Mouse (Mus musculus): Measurements from ENCODE around the gene Unc79.

The Unc79 gene

DNA sequence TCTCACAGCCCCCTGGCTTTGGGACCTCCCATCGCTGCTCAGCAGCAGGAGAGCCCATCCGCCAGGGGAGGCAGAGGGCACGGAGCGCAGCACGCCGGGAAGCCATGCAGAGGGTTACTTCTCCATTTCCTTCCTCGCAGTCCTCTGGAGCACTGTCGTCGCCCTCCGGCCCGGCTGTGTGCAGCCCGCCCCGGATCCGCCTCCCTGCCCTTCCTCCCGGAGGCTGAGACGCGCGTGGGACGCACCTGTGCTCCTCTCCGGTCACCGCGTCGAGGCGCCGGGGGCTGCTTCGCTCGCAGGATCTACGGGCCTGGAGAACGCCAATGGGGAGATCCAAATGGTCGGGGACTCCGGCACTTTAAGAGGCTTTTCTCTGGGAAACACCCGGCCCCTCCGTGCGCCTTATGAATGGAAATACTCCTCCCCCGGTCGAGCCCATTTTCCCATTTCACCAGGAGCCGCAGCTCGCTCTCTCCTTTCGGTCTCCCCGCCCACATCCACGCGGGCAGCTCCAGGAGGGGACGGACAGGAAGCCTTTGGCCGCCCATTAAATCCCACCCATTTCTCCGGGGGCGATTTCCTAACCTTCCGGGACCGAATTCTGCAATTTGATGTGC lies at the start of gene Unc79:
Gene Unc79 (plus strand): TSS at position 82 of the 617 bp plus-strand sequence.
- DNase-seq, result peak; percentile 29

GRCm38 (mm10) chr12:102899091-102899490 lies 49.6 kb upstream of the Unc79 start, which contains the start of gene Cox8c:
Gene Cox8c (plus strand): TSS chr12:102899316.
- DNase-seq, result no peak

DNA sequence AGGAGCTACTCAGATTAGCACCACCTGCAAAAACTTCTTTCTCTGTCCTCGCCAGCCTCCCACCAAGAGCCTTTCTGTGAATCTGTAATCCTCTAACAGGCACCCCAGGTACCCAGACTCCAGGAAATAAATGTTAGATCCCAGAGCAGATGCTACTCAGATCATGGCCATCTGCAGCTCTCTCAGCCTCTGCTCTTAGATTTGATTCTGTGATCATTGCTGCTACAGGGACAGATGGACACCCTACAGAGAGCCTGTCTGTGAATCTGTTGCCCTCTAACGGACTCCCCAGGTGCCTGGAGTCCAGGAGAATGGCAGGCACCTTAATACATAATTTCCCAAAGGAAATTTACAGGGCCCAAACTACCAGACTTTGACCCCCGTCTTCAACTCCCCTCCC lies 40.5 kb upstream of the Unc79 start:
- DNase-seq, result no peak

GRCm38 (mm10) chr12:102916073-102916472 lies 32.6 kb upstream of the Unc79 start:
- no peak for DNase-seq

DNA sequence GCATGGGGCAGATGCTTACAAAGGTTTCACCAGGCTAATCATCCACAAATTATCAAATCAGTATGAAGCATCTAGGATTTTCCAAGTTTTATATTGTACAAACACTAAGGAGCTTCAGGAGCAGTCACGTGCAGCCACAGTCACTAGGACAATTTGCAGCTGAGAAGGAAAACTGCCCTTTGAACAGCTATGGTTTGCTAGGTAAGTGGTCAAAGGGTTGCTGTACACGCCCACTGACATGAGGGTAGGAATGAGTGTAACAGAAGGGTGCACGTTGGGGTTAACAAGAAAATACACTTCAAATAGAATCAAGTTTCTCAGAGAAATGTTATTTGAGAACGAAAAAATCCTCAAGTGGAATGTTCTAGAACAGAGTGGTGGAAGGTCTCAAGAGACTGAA lies 18.9 kb upstream of the Unc79 start:
- DNase-seq, result no peak

GRCm38 (mm10) chr12:102930335-102930734 lies 18.3 kb upstream of the Unc79 start:
- no peak for DNase-seq

GRCm38 (mm10) chr12:102930789-102931188 lies 17.9 kb upstream of the Unc79 start:
- no peak for DNase-seq

DNA sequence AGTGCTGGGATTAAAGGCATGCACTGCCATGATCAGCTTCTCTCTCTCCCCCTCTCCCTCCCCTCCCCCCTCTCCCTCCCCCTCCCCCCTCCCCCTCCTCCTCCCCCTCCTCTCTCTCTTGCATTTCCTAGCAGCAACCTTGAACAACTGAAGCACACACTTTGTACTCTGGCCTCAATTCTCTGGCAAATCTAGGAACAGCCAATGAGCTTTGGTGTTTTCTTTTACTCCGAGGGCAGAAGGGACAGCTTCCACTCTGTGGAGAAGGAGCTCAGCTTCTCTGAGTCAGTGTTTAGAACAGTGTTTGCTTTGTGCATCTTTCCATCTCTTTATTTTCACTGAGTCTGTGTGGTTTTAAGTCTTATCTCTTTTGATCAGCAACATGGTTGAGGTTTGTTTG lies 12.8 kb upstream of the Unc79 start:
- no peak for DNase-seq

GRCm38 (mm10) chr12:102945571-102945970 lies 3.1 kb upstream of the Unc79 start:
- no peak for DNase-seq

DNA sequence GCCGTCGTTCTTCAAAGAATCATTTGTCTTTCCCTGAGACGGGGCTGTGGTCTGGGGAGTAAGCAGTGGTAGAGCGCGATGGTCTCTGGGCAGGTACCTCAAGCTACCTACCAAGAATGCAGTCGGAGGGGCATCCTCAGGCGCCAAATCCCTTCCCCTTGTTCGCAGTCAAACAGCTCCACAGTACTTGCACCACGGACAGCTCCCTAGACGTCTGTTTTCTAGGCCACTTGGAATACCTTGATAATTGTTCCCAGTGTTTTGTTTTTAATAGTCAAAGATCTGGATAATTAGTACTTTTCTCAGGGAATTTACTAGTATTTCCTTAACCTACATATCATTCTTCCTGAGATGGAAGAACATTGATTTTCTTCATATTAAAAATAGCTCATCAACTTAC lies 833 bp upstream of the Unc79 start:
- DNase-seq, result no peak

GRCm38 (mm10) chr12:102949395-102950208 lies 943 bp downstream of the Unc79 start:
- DNase-seq, result peak; percentile 46

GRCm38 (mm10) chr12:102960051-102960775 lies 11.6 kb downstream of the Unc79 start:
- DNase-seq, result no peak

DNA sequence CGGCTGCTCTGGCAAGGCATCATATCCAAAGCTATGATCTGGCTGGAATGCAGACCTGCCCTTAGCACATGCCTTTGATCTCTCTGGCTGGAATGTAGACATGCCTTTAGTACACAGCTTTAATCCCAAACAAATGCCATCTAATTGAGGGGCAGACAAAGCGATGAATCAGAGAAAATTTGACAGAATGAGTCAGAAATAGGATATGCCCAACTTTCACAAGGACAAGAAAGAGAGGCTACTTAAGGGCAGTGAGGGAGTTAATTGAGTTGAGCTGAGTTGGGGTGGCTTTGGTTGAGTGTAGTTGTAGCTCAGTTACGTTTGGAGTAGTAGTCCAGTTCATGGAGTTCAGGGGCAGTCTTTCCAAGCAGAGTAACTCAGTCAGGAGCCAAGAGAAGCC lies 12.4 kb downstream of the Unc79 start:
- DNase-seq, result no peak

DNA sequence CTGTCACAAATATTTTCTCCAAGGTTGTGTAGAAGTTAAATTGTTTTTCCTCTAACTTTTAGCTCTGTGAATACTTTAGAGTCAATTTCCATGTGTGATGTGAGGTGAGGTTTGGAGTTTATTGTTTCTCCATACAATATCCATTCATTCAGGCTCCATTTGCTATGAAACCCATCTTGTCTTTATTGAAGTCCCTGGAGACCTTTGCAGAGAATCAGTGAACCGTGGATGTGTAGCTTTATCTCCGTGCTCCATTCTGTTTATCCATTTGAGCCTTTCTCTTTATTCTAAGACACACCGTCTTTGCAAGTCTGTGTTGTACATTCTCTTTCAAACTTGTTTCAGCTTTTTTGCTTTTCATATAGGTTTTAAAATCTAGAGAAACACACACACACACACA lies 15.8 kb downstream of the Unc79 start:
- DNase-seq, result no peak

DNA sequence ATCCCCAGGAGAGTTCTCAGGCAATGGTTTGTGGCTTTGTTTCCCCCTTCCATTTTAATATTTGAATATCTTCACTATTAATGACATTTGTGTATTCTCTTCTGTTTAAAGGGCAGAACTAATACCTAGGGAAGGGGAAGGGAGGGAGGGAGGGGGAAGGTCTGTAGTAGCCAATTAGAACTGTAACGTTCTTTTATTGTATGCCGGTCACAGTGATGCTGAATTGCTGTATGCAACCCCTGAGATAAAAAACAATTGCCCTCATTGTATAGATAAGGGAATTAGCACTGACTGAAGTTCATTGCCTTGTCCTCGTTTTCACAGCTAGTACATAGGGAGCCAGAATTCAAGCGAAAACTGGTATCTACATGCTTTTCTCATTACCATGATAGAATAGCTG lies 31.9 kb downstream of the Unc79 start:
- DNase-seq, result no peak

DNA sequence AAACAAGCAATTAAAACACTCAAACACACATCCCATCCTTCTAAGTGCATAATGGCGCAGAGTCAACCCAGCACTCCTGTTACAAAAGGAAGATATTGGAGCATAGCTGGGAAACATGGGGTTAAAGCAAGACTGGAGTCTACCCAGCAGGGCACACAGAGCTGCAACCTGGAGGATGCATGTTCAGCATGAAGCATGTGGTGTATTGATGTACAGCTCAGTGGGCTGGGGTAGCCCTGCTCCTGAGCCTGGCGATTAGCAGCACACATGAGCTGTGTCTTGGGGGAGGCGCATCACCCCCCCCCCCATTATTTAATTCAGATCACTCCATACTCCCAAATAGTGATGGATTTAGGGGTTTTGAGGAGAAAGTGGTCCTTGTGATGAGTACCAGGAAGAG lies 32.9 kb downstream of the Unc79 start:
- DNase-seq, result no peak

GRCm38 (mm10) chr12:102985401-102985800 lies 36.7 kb downstream of the Unc79 start:
- no peak for DNase-seq

DNA sequence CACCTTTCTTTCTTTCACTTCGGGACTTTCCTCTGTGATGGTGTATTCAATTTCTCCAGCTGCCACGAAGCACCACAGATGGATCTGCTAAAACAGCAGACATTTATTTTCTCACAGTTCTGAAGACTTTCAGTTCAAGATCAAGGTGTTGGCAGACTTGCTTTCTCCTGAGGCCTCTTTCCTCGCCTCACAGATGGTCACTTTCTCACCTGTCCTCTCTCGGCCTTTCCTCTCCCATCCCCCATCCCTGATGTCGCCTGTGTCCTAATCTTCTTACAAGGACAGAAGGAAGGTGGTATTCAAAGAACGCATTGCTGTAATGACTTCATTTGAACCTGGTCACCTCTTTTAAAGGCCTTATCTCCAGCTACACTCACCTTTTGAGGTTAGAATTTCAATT lies 39.1 kb downstream of the Unc79 start:
- DNase-seq, result no peak

GRCm38 (mm10) chr12:103008491-103008890 lies 59.8 kb downstream of the Unc79 start:
- no peak for DNase-seq

DNA sequence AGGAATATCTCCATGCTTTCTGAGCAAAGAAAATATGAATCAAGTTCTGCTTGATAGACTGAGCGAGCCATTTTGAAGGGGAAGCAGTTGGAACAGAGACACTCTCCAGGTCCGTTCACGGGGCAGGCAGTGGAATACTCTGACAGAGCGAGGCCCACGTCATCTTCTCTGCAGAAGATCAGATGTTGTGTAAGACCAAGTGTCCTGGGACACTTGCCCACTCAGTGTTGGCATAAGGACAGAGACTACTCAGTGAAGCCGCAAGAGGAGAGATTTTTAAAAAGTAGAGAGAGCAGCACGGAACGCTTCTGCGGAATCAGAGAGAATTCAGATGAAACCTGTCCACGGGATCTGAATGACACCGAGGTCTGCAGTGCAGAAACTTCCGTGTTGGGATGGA lies 69.5 kb downstream of the Unc79 start:
- DNase-seq, result no peak

DNA sequence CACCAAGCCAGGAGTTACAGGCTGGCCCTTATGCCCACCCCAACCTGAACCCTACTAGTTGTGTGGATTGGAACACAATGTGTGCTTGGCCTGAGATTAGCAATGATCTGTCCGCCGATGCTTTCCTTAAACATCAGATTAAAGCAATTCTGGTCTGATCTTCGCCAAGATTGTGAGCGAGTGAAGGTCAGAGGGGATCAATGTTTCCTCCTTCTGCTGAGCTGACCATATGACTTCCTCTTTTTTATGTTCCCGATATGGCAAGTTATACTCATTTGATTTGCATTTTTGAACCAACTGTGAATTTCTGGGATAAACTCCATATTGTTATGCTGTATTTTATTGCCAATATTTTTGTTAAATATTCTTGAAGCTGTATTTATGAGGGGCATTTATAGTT lies 88.0 kb downstream of the Unc79 start:
- no peak for DNase-seq

DNA sequence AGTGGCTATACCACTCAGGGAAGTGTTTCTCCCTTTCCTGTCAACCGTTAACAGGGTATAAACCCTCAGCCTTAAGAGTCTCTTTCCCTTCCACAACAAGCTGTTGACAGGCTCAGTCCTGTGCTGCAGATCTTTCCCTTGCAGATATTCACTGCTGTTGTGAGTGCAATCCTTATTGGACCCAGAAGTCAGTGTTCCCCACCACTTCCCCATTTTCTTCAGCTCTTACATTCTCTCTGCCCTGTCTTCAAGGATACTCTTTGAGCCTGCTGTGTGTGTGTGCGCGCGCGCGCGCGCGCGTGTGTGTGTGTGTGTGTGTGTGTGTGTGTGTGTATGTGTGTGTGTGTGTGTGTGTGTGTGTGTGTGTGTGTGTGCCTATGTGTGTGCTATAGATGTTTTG lies 90.7 kb downstream of the Unc79 start:
- DNase-seq, result no peak

- no peak for DNase-seq
These were observed 91.5 kb downstream of the Unc79 start for GRCm38 (mm10) chr12:103040136-103040535.

- no peak for DNase-seq
These were observed 92.7 kb downstream of the Unc79 start for GRCm38 (mm10) chr12:103041401-103041800.

Measured in liver (tissue).